Mouse (Mus musculus) heart, embryonic 14.5 days (tissue): Measurements from ENCODE around the gene Exoc8. TPM values are rescaled to one million over a fixed set of nuclear protein-coding genes. Genes with fewer than 3 reads are reported as not detected.

Source experiments
- ATAC-seq: fragments of 200-750 bp; cut with Nextera tagmentation; 2 replicates; pipeline ENCODE4 v1.8.0; 2017; ENCODE audit warnings: low read depth, moderate TSS enrichment; ENCODE audit not compliant: insufficient number of reproducible peaks, insufficient read depth, low FRiP score
- H3K27ac ChIP-seq, 2 experiments: fragments of 200-500 bp in 1 of 2; fragments of 300-500 bp in 1 of 2; sonication (generic) in 1 of 2; replicated peaks in 1 of 2; 2 replicates each; pipeline ENCODE4 v1.5.1; 2012 to 2014; ENCODE audit warnings: low read depth in 2 of 2, low read length in 2 of 2, control low read depth in 1 of 2, mild to moderate bottlenecking in 1 of 2, mixed read lengths in 1 of 2; ENCODE audit not compliant: control insufficient read depth in 1 of 2, insufficient read depth in 1 of 2
- H3K27me3 ChIP-seq: fragments of 300-500 bp; sonication (generic); 2 replicates; pipeline ENCODE4 v1.6.1; 2014; ENCODE audit warnings: mild to moderate bottlenecking, low read length, control low read depth; ENCODE audit not compliant: control insufficient read depth, insufficient read depth
- H3K36me3 ChIP-seq: fragments of 300-500 bp; sonication (generic); 2 replicates; pipeline ENCODE4 v1.6.1; 2014; ENCODE audit warnings: mild to moderate bottlenecking, control low read depth, low read length, mixed read lengths; ENCODE audit not compliant: control insufficient read depth, insufficient read depth
- H3K4me1 ChIP-seq, 2 experiments: fragments of 200-500 bp in 1 of 2; fragments of 300-500 bp in 1 of 2; sonication (generic) in 1 of 2; 2 replicates each; pipeline ENCODE4 v1.6.1; 2012 to 2014; ENCODE audit warnings: low read length in 2 of 2, control low read depth in 1 of 2, mixed read lengths in 1 of 2; ENCODE audit not compliant: control insufficient read depth in 2 of 2, insufficient read depth in 2 of 2
- H3K4me2 ChIP-seq: fragments of 300-500 bp; sonication (generic); 2 replicates; pipeline ENCODE4 v1.6.1; 2014; ENCODE audit warnings: mild to moderate bottlenecking, low read length
- H3K4me3 ChIP-seq, 2 experiments: fragments of 200-500 bp in 1 of 2; fragments of 300-500 bp in 1 of 2; sonication (generic) in 1 of 2; 2 replicates each; pipeline ENCODE4 v1.5.1; 2012 to 2014; ENCODE audit warnings: low read length in 2 of 2, mild to moderate bottlenecking in 2 of 2, control low read depth in 1 of 2, low read depth in 1 of 2, moderate library complexity in 1 of 2; ENCODE audit not compliant: control insufficient read depth in 1 of 2, insufficient read depth in 1 of 2
- H3K9ac ChIP-seq: fragments of 300-500 bp; sonication (generic); 2 replicates; pipeline ENCODE4 v1.6.1; 2014; ENCODE audit warnings: mild to moderate bottlenecking, low read length
- H3K9me3 ChIP-seq: fragments of 300-500 bp; sonication (generic); 2 replicates; pipeline ENCODE4 v1.6.1; 2016; ENCODE audit warnings: low read length, control low read depth; ENCODE audit not compliant: control insufficient read depth
- WGBS: fragments of 180-500 bp; shearing (Covaris S2); extraction: QIAGEN DNeasy Blood & Tissue Kit; methylation state at CpG from one replicate; pipeline ENCODE4 v1.1.7; 2014; 5-methylcytosine and 5-hydroxymethylcytosine counted together
- polyA plus RNA-seq: library from polyadenylated mRNA; unstranded; fragments of >200 nt; fragmentation: Nextera tagmentation; extraction: Ambion mirVana; gene quantifications from 2 replicates; pipeline ENCODE4 v1.2.1, GENCODE M21; 2014

Gene Exoc8
- polyA plus RNA-seq, 1 experiment from 2014 or later = 5.8 TPM

GRCm38 (mm10) chr8:124921369-124922279 lies 24.1 kb upstream of the Exoc8 start:
- Histone ChIP-seq H3K27me3 (no peaks in the 10 kb centered on the region), H3K4me1 (peaks cover 44 to 73% of the 10 kb centered on the region in 2 experiments), H3K4me3 (no peak overlapping the region), H3K36me3 (0 out of 2 replicates have a peak, but pooled peaks cover 6% of the 10 kb centered on the region), H3K4me2 (peak overlapping the region; percentile 50), H3K27ac (peak overlapping the region in 1 of 2 experiments; percentile 51; a peak in 2 of 4 replicates), H3K9me3 (no peaks in the 10 kb centered on the region), H3K9ac (peak overlapping the region; percentile 50)
- 44% methylated on average over 18 of the region's 18 CpGs for WGBS
- ATAC-seq = no peak

DNA sequence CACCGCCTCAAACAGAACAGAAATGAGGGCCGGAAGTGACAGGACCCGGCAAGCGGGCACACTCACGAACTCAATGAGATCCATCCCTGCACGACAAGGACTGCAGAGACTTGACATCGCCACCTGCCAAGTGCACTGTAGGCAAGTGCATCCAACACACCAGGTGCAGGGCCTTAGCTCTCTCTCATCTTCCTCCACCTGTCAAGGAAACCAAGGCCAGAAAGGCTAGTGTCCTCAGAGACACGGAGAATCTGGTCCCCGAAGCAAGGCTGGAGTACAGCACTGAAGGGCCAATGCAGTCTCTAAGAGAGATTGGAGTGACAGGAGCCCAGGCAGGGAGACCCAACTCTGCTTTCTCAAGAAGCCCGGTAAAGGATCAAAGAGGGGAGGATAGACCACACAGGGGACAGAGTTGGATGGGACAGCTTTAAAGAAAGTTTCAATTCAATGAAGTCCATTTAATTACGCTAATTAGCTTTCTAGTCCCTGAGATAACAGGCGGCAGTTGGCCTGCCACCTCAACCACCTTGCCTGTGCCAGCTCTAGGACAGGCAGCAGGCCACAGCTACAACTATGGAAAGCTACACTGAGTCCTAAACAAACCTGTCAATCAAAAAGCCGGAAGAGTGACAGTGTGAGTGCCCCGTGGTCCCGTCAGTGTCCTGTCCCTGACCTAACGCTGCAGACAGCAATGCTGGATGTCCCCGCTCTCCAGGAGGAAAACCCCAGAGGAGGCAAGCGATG lies 20.4 kb upstream of the Exoc8 start:
- no peak overlapping the region for H3K27ac ChIP-seq
- no peaks in the 10 kb centered on the region for H3K27me3 ChIP-seq
- no peak for ATAC-seq
- H3K9me3 ChIP-seq = 0 out of 2 replicates have a peak, but pooled peaks cover 4% of the 10 kb centered on the region
- H3K4me1 ChIP-seq = peaks cover 32 to 50% of the 10 kb centered on the region in 2 experiments
- 72% methylated on average over 18 of the region's 18 CpGs for WGBS
- no peak overlapping the region for H3K9ac ChIP-seq
- H3K4me2 ChIP-seq = no peak overlapping the region
- peaks cover 35% of the 10 kb centered on the region for H3K36me3 ChIP-seq
- no peak overlapping the region for H3K4me3 ChIP-seq

- no peak for ATAC-seq
- whole genome bisulfite sequencing = 96% methylated on average over 5 of the region's 5 CpGs
- Histone ChIP-seq H3K36me3 (peaks cover 73% of the 10 kb centered on the region), H3K4me3 (no peak overlapping the region), H3K4me2 (no peak overlapping the region), H3K27me3 (no peaks in the 10 kb centered on the region), H3K9me3 (0 out of 2 replicates have a peak, but pooled peaks cover 4% of the 10 kb centered on the region), H3K27ac (no peak overlapping the region), H3K9ac (no peak overlapping the region), H3K4me1 (peaks cover 24 to 38% of the 10 kb centered on the region in 2 experiments)
Measured at GRCm38 (mm10) chr8:124914061-124914460, 16.6 kb upstream of the Exoc8 start.

DNA sequence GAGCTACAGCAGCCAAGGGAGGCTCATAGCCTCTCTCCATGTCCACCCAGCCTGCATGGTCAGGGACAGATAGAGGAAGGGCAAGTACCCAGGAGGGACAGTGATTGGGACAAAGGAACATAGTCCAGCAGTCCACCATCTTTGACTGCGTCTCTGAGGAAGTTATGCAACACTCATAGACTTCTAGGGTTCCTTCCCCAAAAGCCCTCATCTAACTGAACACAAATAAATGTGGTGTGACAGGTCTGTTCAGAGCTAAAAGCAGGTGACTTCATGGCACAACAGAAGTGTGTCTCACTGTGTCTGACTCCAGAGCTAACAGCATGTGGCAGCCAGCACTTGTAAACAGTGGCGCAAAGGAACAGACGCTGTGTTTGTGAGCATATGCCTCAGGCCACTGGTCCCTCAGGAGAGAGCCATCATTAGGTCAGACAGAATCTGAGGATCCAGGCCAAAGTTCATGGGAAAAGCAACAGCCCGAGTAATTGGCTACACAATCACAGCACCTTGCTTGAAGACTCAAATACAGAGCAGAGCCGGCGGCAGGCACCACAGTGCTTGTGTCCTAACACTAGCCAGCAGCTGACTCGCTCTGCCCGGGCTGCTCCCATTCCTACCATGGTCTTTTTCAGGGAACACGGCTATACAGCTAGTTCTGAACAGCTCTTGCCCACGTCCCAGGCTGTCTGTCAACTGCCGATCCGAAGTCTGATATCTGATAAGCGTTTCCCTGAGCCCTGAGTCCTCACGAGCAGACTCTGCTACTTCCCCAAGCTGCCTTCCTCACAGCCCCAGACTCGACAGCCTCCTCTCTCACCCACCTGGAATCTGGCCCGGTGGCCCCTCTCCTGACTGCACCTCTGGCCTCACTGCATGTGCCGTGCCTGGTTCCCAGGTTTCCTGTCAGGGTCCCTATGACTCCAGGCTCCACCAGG lies 14.7 kb upstream of the Exoc8 start:
- Histone ChIP-seq H3K4me3 (no peak overlapping the region), H3K9me3 (0 out of 2 replicates have a peak, but pooled peaks cover 4% of the 10 kb centered on the region)
- 66% methylated on average over 17 of the region's 17 CpGs for WGBS

DNA sequence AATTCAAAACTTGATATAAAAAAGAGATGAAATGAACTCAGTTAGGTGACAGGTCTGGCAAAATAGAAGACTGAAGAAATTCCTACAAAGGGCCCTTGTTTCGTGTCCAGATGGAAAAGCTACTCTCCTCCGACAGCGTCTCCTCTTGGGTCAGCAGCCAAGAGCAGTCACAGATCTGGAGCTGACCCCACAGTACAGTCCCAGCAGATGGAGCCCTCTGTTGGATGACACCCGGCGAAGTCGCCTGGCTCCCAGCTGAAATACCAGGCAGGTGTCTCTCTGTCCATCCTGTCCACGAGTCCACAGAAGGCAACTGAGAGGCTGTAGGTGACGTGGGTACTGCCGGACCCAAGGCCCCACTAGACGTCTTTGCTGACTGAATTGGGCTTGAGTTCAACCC lies 12.8 kb upstream of the Exoc8 start:
- Histone ChIP-seq H3K4me3 (no peak overlapping the region), H3K4me2 (no peak overlapping the region), H3K36me3 (peaks cover 99% of the 10 kb centered on the region), H3K9ac (no peak overlapping the region), H3K9me3 (0 out of 2 replicates have a peak, but pooled peaks cover 4% of the 10 kb centered on the region), H3K27ac (peak overlapping the region in 1 of 2 experiments; percentile 33; a peak in 1 of 4 replicates), H3K4me1 (peaks cover 4 to 6% of the 10 kb centered on the region in 2 experiments; a peak in 3 of 4 replicates), H3K27me3 (no peaks in the 10 kb centered on the region)
- 58% methylated on average over 10 of the region's 10 CpGs for WGBS
- ATAC-seq = peak; percentile 19; the same call in 1 of the 2 replicates

More for the DNA sequence above, 14.7 kb upstream of the Exoc8 start:
- H3K4me1 ChIP-seq = peaks cover 16 to 24% of the 10 kb centered on the region in 2 experiments
- no peak for ATAC-seq
- no peak overlapping the region for H3K27ac ChIP-seq
- no peak overlapping the region for H3K4me2 ChIP-seq
- no peaks in the 10 kb centered on the region for H3K27me3 ChIP-seq
- H3K9ac ChIP-seq = no peak overlapping the region
- H3K36me3 ChIP-seq = peaks cover 90% of the 10 kb centered on the region

DNA sequence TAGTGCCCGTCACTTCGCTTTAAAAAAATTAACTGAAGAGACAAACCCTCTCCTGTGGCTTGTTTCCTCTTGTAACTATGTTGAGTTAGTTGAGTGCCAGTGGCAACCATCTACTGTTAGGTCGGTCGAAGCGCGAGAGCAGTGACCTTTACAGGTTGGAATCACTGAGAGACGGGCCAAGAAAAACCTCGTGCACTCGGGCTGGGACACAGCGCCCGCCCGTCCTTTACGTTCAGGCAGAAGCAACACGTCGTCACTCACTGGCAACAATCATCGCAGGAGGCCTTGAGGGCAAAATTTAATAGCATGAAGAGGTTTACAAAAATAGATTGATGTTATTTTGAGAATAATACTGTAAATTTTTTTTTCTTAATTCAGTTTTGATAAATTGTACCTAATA lies 12.4 kb upstream of the Exoc8 start:
- H3K36me3 ChIP-seq = peaks cover 99% of the 10 kb centered on the region
- no peak for ATAC-seq
- 62% methylated on average over 16 of the region's 16 CpGs for WGBS

More for the DNA sequence above, 12.4 kb upstream of the Exoc8 start:
- H3K27me3 ChIP-seq = no peaks in the 10 kb centered on the region
- H3K4me1 ChIP-seq = peaks cover 4 to 6% of the 10 kb centered on the region in 2 experiments; a peak in 2 of 4 replicates
- H3K9me3 ChIP-seq = 0 out of 2 replicates have a peak, but pooled peaks cover 4% of the 10 kb centered on the region
- peak overlapping the region in 1 of 2 experiments; percentile 55; a peak in 1 of 4 replicates for H3K27ac ChIP-seq
- H3K4me2 ChIP-seq = no peak overlapping the region
- H3K4me3 ChIP-seq = no peak overlapping the region
- H3K9ac ChIP-seq = no peak overlapping the region; the same call in 1 of the 2 replicates
